In the genomic region with DNA sequence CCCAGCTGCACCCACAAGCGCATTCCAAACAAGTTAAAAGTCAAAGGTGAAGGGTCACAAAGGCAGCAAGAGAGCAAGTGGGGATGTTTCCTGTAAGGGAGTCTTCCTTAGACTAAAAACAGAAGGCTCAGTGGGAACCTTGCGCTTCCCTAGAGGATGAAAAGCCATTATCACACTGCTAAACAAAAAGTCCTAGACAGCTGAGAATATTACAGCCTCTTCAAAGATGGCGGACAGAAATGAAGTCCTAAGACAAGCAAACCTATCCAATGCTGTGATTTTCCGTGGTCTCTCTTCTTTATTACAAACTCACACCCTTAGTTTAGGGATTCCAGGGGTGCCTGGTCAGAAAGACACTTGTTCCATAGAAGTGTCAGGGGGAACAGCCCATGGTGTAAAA, we compare ENCODE assay signal across 21 mouse cellular contexts. TPM values are rescaled to one million over a fixed set of nuclear protein-coding genes. Genes with fewer than 3 reads are reported as not detected.
DNase-seq lines count a peak whose midpoint lies in the region; ATAC-seq and TF ChIP-seq lines count a peak whose summit lies in the region.
"Not testable (repeated sequence)": the region's sequence is repeated elsewhere in the genome, so short reads cannot be mapped to it uniquely, and the experiment has no call there.
"Had no signal": no experiment of that assay in that cellular context is flagged by ENCODE, and none has a peak within 500 bp of the region (broad histone marks: within the 10 kb centered on the region; RNA-seq: fewer than 3 reads in every experiment).

A gene (minus strand): TSS at position 101 of the 400 bp plus-strand sequence.

- H3K4me3 ChIP-seq in intestine, embryonic 14.5 days (ENCODE audit: low read depth, low read length); intestine, postnatal 0 days (ENCODE audit: low read depth, low read length); liver, adult 2 months (ENCODE audit: insufficient read depth, low read depth, low read length); liver, embryonic 13.5 days (replicated peaks); liver, embryonic 16.5 days (ENCODE audit: low read depth, low read length); stomach, embryonic 16.5 days (replicated peaks; ENCODE audit: low read length): not testable (repeated sequence)

- H3K4me1 ChIP-seq in intestine, embryonic 14.5 days (replicated peaks; ENCODE audit: control insufficient read depth, insufficient read depth, low read length); intestine, postnatal 0 days (replicated peaks; ENCODE audit: control insufficient read depth, insufficient read depth, low read length); liver, adult 2 months (ENCODE audit: control insufficient read depth, insufficient read depth, low read length); liver, embryonic 13.5 days (replicated peaks); liver, embryonic 16.5 days (ENCODE audit: control insufficient read depth, low read depth, low read length); stomach, embryonic 16.5 days (ENCODE audit: control insufficient read depth, insufficient read depth, low read length): not testable (repeated sequence)

- TF ChIP-seq POLR2A in liver, adult 2 months (IDR thresholded peaks at IDR 0.05; ENCODE audit: extremely low read depth, insufficient read depth, low read length), result not testable (repeated sequence)

- not testable (repeated sequence) for H3K27ac ChIP-seq in intestine, embryonic 14.5 days (ENCODE audit: low read depth); intestine, postnatal 0 days (ENCODE audit: low read depth, low read length); liver, adult 2 months (replicated peaks; ENCODE audit: insufficient read depth, low read depth, low read length); liver, embryonic 13.5 days; liver, embryonic 16.5 days (ENCODE audit: low read length); stomach, embryonic 16.5 days (ENCODE audit: low read length)

- not testable (repeated sequence) for H3K36me3 ChIP-seq in intestine, embryonic 14.5 days (ENCODE audit: control insufficient read depth, insufficient read depth, low read length); intestine, postnatal 0 days (ENCODE audit: control insufficient read depth, insufficient read depth); liver, adult 2 months (ENCODE audit: control insufficient read depth, insufficient read depth, low read length); liver, embryonic 13.5 days; liver, embryonic 16.5 days (ENCODE audit: control insufficient read depth, insufficient read depth); stomach, embryonic 16.5 days (ENCODE audit: control insufficient read depth, insufficient read depth, low read length)

- H3K79me2 ChIP-seq in liver, adult 2 months (ENCODE audit: control insufficient read depth, insufficient read depth, low read length), result not testable (repeated sequence)

- not testable (repeated sequence) for H3K4me2 ChIP-seq in intestine, embryonic 14.5 days (ENCODE audit: low read length); intestine, postnatal 0 days (replicated peaks; ENCODE audit: low read depth); liver, embryonic 13.5 days; liver, embryonic 16.5 days (ENCODE audit: low read depth, low read length); stomach, embryonic 16.5 days (ENCODE audit: low read depth, low read length)

- H3K9me3 ChIP-seq in intestine, embryonic 14.5 days (ENCODE audit: control insufficient read depth, low read length); intestine, postnatal 0 days (ENCODE audit: control insufficient read depth); liver, embryonic 13.5 days (replicated peaks); liver, embryonic 16.5 days (replicated peaks; ENCODE audit: control insufficient read depth, low read length); stomach, embryonic 16.5 days (replicated peaks; ENCODE audit: control insufficient read depth, low read length): not testable (repeated sequence)

- TF ChIP-seq CTCF in intestine, postnatal 0 days (IDR thresholded peaks at IDR 0.05; ENCODE audit: low read depth); liver, adult 2 months (IDR thresholded peaks at IDR 0.05; ENCODE audit: low read depth, low read length): not testable (repeated sequence)

- not testable (repeated sequence) for H3K27me3 ChIP-seq in intestine, embryonic 14.5 days (replicated peaks; ENCODE audit: control insufficient read depth, insufficient read depth, low read length); intestine, postnatal 0 days (replicated peaks; ENCODE audit: control insufficient read depth, insufficient read depth, low read length); liver, adult 2 months (ENCODE audit: control insufficient read depth, insufficient read depth, low read length); liver, embryonic 13.5 days; liver, embryonic 16.5 days (ENCODE audit: control insufficient read depth, insufficient read depth, low read depth, low read length); stomach, embryonic 16.5 days (ENCODE audit: control insufficient read depth, insufficient read depth, low read length)

- WGBS in intestine, embryonic 14.5 days, result 83% methylated on average over 4 of the region's 4 CpGs
- WGBS in intestine, postnatal 0 days, result 90% methylated on average over 4 of the region's 4 CpGs
- WGBS in liver, adult 2 months, result 71% methylated on average over 4 of the region's 4 CpGs
- WGBS in liver, embryonic 13.5 days (ENCODE audit: insufficient replicate concordance), result 52% methylated on average over 4 of the region's 4 CpGs
- WGBS in liver, embryonic 16.5 days (ENCODE audit: insufficient replicate concordance), result 48% methylated on average over 4 of the region's 4 CpGs
- 80% methylated on average over 4 of the region's 4 CpGs for WGBS in stomach, embryonic 16.5 days

- not testable (repeated sequence) for H3K9ac ChIP-seq in intestine, embryonic 14.5 days (ENCODE audit: low read length); intestine, postnatal 0 days (ENCODE audit: low read depth, low read length); liver, adult 2 months (ENCODE audit: low read depth, low read length); liver, embryonic 13.5 days; liver, embryonic 16.5 days (ENCODE audit: low read depth, low read length); stomach, embryonic 16.5 days (ENCODE audit: low read length)

- not testable (repeated sequence) for DNase-seq in adrenal gland, postnatal 14 days; gonadal fat pad, adult 2 months (ENCODE audit: low read depth); intestine, embryonic 14.5 days (ENCODE audit: low spot score); liver, adult 2 months (ENCODE audit: extremely low read depth, low read depth, low spot score); liver, embryonic 13.5 days

- ATAC-seq in intestine, embryonic 14.5 days (replicated peaks; ENCODE audit: low FRiP score, low TSS enrichment, low read depth); intestine, postnatal 0 days; liver, embryonic 13.5 days (ENCODE audit: low read depth); liver, embryonic 16.5 days (ENCODE audit: low read depth); stomach, embryonic 16.5 days (ENCODE audit: insufficient read depth, low FRiP score): not testable (repeated sequence)

RNA-seq across cellular contexts. Expression of the gene that starts here (rescaled TPM):
- 53.3 and 891 TPM in 2 replicates for total RNA-seq in adrenal gland, postnatal 14 days (2021)
- polyA plus RNA-seq in gonadal fat pad, adult 2 months (2012; rRNA removed), result 5.8 and 97.4 TPM in 2 replicates
- 58.4 and 58.7 TPM in 2 replicates for polyA plus RNA-seq in intestine, embryonic 14.5 days (2014; fragmentation: Nextera tagmentation; extraction: Ambion mirVana)
- polyA plus RNA-seq in intestine, postnatal 0 days (2015; fragmentation: Nextera tagmentation; extraction: Ambion mirVana), result 34.2 and 45.6 TPM in 2 replicates
- total RNA-seq in liver, adult 2 months (2014; rRNA removed), result 9,611 and 9,715 TPM in 2 replicates
- 8,562 and 8,619 TPM in 2 replicates for polyA plus RNA-seq in liver, adult 2 months (2012; rRNA removed)
- 465 and 505 TPM in 2 replicates for polyA plus RNA-seq in liver, embryonic 13.5 days (2015; fragmentation: Nextera tagmentation; extraction: Ambion mirVana)
- 1,316 and 1,448 TPM in 2 replicates for polyA plus RNA-seq in liver, embryonic 16.5 days (2015; fragmentation: Nextera tagmentation; extraction: Ambion mirVana)
- polyA plus RNA-seq in stomach, embryonic 16.5 days (2015; fragmentation: Nextera tagmentation; extraction: Ambion mirVana), result 34.2 and 47.5 TPM in 2 replicates
- total RNA-seq: CH12.LX; common myeloid progenitor, adult 5-6 weeks; forebrain, postnatal 0 days; gastrocnemius, adult 2 months; heart, postnatal 25 days; hematopoietic stem cell, adult 5-6 weeks had no signal
- polyA plus RNA-seq: cerebellum, adult 2 months; forebrain, embryonic 11.5 days; forebrain, embryonic 14.5 days; forebrain, postnatal 0 days; frontal cortex, adult 2 months; G1E; heart, embryonic 14.5 days; hindbrain, embryonic 12.5 days had no signal

Comparison
In these comparisons a context has a peak if more than half of its experiments do, and no peak if none do; other contexts are left out.
1. RNA of the gene that starts here (total RNA-seq): 9,611 to 9,715 TPM in liver, adult 2 months; 53.3 to 891 TPM in adrenal gland, postnatal 14 days; every median in the first group is over 10 times any median in the second.